Mouse (Mus musculus) ES-E14 (cell line): ENCODE results near the gene Rmi2. TPM values are rescaled to one million over a fixed set of nuclear protein-coding genes. Genes with fewer than 3 reads are reported as not detected.

Experiments
- DNase-seq: peaks from one replicate; pipeline ENCODE4 v3.0.0-alpha.2; 2013; ENCODE audit warnings: low read depth, low spot score
- H3K27ac ChIP-seq: 2 replicates; pipeline ENCODE4 v1.5.1; 2012; ENCODE audit warnings: low read depth, mild to moderate bottlenecking, low read length, moderate library complexity, mixed read lengths; ENCODE audit not compliant: poor library complexity, insufficient read depth, severe bottlenecking
- H3K36me3 ChIP-seq: 2 replicates; pipeline ENCODE4 v1.6.1; 2012; ENCODE audit warnings: mild to moderate bottlenecking, low read length, moderate library complexity, mixed read lengths; ENCODE audit not compliant: control insufficient read depth, poor library complexity, insufficient read depth, severe bottlenecking
- H3K4me1 ChIP-seq, 2 experiments: fragments of 150-350 bp in 1 of 2; sonication (generic) in 1 of 2; 2 replicates each; pipeline ENCODE4 v1.6.1; 2012; ENCODE audit warnings: low read length in 2 of 2, mild to moderate bottlenecking in 1 of 2, mixed read lengths in 1 of 2; ENCODE audit not compliant: control insufficient read depth in 2 of 2, insufficient read depth in 2 of 2, poor library complexity in 1 of 2
- H3K4me3 ChIP-seq, 2 experiments: fragments of 150-350 bp in 1 of 2; sonication (generic) in 1 of 2; 2 replicates each; pipeline ENCODE4 v1.5.1; 2012; ENCODE audit warnings: low read length in 2 of 2, low read depth in 1 of 2, mild to moderate bottlenecking in 1 of 2, mixed read lengths in 1 of 2; ENCODE audit not compliant: insufficient read depth in 1 of 2, poor library complexity in 1 of 2, severe bottlenecking in 1 of 2
- H3K9ac ChIP-seq: 2 replicates; pipeline ENCODE4 v1.6.1; 2012; ENCODE audit warnings: low read depth, mild to moderate bottlenecking, low read length, mixed read lengths; ENCODE audit not compliant: poor library complexity, insufficient read depth, severe bottlenecking
- H3K9me3 ChIP-seq: fragments of 150-350 bp; sonication (generic); 2 replicates; pipeline ENCODE4 v1.6.1; 2012; ENCODE audit warnings: low read depth, mild to moderate bottlenecking, low read length; ENCODE audit not compliant: control insufficient read depth, insufficient read depth
- CHD2 ChIP-seq: IDR thresholded peaks from 2 replicates; pipeline ENCODE4 v1.6.1; 2014; ENCODE audit warnings: mild to moderate bottlenecking, low read depth, low read length, inconsistent platforms
- HCFC1 ChIP-seq: IDR thresholded peaks from 2 replicates; pipeline ENCODE4 v1.6.1; 2012; ENCODE audit warnings: low read length, inconsistent platforms, borderline replicate concordance; ENCODE audit not compliant: insufficient read depth
- MAFK ChIP-seq: IDR thresholded peaks from 2 replicates; pipeline ENCODE4 v1.6.1; 2014; ENCODE audit warnings: mild to moderate bottlenecking, low read depth, low read length, inconsistent platforms; ENCODE audit not compliant: insufficient read depth
- ZC3H11A ChIP-seq: IDR thresholded peaks from 2 replicates; pipeline ENCODE4 v1.6.1; 2012; ENCODE audit warnings: low read depth, mild to moderate bottlenecking, inconsistent platforms, low read length, borderline replicate concordance
- ZNF384 ChIP-seq: IDR thresholded peaks from 2 replicates; pipeline ENCODE4 v1.6.1; 2012; ENCODE audit warnings: low read depth, low read length, inconsistent platforms
- in situ Hi-C, 2 experiments: fragments of 600-800 bp; cut with MboI; formaldehyde crosslinking; loops; one replicate each; pipeline ENCODE4 v1.15.1; 2025; ENCODE audit warnings: low sequenced_read_pairs in 2 of 2, inconsistent platforms in 1 of 2; ENCODE audit not compliant: unreplicated experiment in 2 of 2
- total RNA-seq: library from RNA; depleted of rRNA; stranded (reverse); fragments of 300-350 nt; gene quantifications from 2 replicates; pipeline ENCODE4 v1.2.3, GENCODE M21; 2012

The Rmi2 gene
- total RNA-seq, 1 experiment: 2.9 TPM

GRCm38 (mm10) chr16:10840018-10840417, 5.2 kb downstream of the Rmi2 start:
- Histone ChIP-seq H3K4me3 (no peak overlapping the region), H3K27ac (no peak overlapping the region), H3K9me3 (no peaks in the 10 kb centered on the region), H3K36me3 (no peaks in the 10 kb centered on the region), H3K9ac (no peak overlapping the region), H3K4me1 (peaks cover 4 to 11% of the 10 kb centered on the region in 2 experiments)
- in situ Hi-C loops: loop anchor here in 1 of 2 experiments (10.0 kb wide), 1 partner anchor 265 kb away; no protein-coding TSS in a partner anchor
- TF ChIP-seq MAFK: no peak
- TF ChIP-seq ZNF384: no peak
- TF ChIP-seq HCFC1: no peak
- TF ChIP-seq CHD2: no peak
- TF ChIP-seq ZC3H11A: no peak
- no peak for DNase-seq

GRCm38 (mm10) chr16:10842282-10842855, 7.5 kb downstream of the Rmi2 start:
- no peaks in the 10 kb centered on the region for H3K9me3 ChIP-seq
- no peak overlapping the region for H3K9ac ChIP-seq
- H3K36me3 ChIP-seq: no peaks in the 10 kb centered on the region
- no peak overlapping the region for H3K27ac ChIP-seq
- H3K4me1 ChIP-seq: peaks cover 2 to 11% of the 10 kb centered on the region in 2 experiments; a peak in 3 of 4 replicates
- in situ Hi-C loops: loop anchor here in 1 of 2 experiments (10.0 kb wide), 1 partner anchor 268 kb away; no protein-coding TSS in a partner anchor
- no peak overlapping the region for H3K4me3 ChIP-seq
- no peak for TF ChIP-seq MAFK
- TF ChIP-seq HCFC1: no peak
- no peak for DNase-seq

- no peak for TF ChIP-seq ZNF384
- no peak for TF ChIP-seq CHD2
- no peak for TF ChIP-seq MAFK
- no peak for TF ChIP-seq ZC3H11A
- TF ChIP-seq HCFC1: no peak
- peaks cover 2 to 11% of the 10 kb centered on the region in 2 experiments; a peak in 3 of 4 replicates for H3K4me1 ChIP-seq
- in situ Hi-C loops: loop anchor here in 1 of 2 experiments (10.0 kb wide), 1 partner anchor 269 kb away; no protein-coding TSS in a partner anchor
- no peak for DNase-seq
- peak overlapping the region; percentile 48 for H3K9ac ChIP-seq
- no peaks in the 10 kb centered on the region for H3K9me3 ChIP-seq
- H3K4me3 ChIP-seq: peak overlapping the region; percentile 45 to 55
- H3K36me3 ChIP-seq: no peaks in the 10 kb centered on the region
- no peak overlapping the region for H3K27ac ChIP-seq
Measured at GRCm38 (mm10) chr16:10843486-10844318, 8.8 kb downstream of the Rmi2 start.

GRCm38 (mm10) chr16:10844319-10844670, 9.4 kb downstream of the Rmi2 start:
- no peak for DNase-seq
- TF ChIP-seq ZNF384 (no peak), ZC3H11A (no peak), HCFC1 (no peak), MAFK (no peak), CHD2 (no peak)
- H3K27ac ChIP-seq: no peak overlapping the region
- no peaks in the 10 kb centered on the region for H3K36me3 ChIP-seq
- no peaks in the 10 kb centered on the region for H3K9me3 ChIP-seq
- 0 out of 4 replicates have a peak overlapping the region, but pooled peaks of 1 of the 2 experiments have one; percentile 45 for H3K4me3 ChIP-seq
- in situ Hi-C loops: loop anchor here in 1 of 2 experiments (10.0 kb wide), 1 partner anchor 269 kb away; no protein-coding TSS in a partner anchor
- peaks cover 2 to 11% of the 10 kb centered on the region in 2 experiments; a peak in 3 of 4 replicates for H3K4me1 ChIP-seq
- no peak overlapping the region for H3K9ac ChIP-seq
